Mouse (Mus musculus) urinary bladder, postnatal 10 days (tissue): ENCODE measurements around the gene Pdk3.
A peak's percentile ranks its signal among the peaks of the same experiment; 100 is the strongest.

Experiments used
- DNase-seq: peaks from one replicate; pipeline ENCODE4 v3.0.0; 2022; ENCODE audit warnings: low spot score

Gene Pdk3

DNA sequence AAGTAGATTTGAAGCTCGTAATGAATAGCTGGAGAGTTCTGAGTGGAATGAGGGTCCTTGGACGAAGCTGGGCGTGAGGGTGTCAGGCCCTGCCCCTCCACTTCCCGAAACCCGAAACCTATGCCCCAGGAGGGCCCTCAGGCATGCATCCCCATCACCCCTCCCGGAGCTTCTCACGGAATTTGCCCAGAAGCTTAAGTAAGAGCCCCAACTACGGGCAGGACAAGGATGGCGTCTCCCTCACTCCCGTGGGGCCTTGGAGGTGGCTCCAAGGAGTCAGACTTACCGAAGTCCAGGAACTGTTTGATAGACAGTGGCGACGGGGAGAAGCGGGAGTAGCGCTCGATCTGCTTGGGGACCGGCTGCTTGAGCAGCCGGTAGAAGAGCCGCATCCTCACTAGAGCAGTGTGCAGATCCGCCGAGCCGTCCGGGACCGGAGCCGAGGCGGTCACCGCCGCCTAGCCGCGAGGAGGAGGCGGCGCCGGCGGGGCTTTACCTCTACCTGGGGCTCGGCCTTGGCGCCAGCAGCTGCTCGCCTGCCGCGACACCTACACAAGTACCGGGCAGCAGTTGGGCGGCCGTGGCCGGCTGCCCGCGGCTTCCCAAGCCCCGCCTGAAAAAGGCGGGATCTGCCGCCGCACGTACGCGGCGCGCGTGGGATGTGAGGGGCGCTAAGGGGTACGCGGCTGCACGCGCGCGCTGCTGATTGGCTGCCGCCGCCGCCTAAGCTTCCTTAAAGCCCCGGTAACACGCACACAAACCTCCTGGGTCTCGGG, at the start of gene Pdk3:
Pdk3 (minus strand) TSS at position 641 of the 776 bp plus-strand sequence.
- DNase-seq = peak; percentile 12

DNA sequence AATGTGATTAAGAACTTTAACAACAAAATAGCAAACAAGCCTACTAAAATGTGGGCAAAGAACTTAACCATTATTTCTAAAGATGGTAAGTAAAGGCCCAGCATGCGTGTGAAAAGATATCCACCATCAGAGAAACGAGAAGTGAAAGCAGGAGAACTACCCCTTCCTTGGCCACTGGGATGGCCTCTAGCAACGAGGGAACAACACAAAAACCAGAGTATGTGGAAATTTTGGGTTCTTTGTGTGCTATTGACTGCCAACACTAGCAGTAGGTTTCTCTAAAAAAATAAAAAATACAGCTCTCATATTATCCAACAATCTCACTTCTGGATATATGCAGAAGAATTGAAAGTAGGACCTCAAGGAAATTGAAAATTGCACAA, 45.6 kb upstream of the Pdk3 start:
- no peak for DNase-seq

DNA sequence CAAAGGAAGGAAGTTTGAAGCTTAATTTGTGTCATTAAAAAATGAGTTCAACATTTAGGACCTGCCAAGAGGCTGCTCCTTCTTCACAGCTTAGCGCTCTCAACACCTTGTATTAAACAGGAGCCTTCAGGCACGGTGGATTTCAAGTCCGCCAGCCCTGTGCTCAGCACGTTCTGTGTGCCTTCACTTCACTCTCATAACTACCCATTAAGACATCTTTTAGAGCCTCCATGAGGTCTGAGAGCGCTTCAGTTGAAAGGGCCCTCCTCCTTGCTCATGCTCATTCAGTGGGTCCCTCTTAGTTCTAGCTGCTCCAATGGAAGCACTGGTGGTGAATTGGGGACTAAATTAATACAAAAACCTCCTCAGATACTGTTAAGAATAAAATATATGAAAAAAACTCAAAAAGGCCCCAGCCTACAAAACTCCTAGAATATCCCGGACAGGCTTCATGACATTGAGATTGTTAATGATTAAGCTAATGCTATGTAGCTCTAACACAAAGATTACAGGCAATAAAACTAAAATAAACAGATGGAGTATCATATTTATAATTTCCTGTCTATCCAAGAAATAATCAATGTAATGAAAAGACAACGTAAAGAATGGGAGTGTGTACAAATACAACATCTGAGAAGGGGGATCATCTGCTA, 45.1 kb upstream of the Pdk3 start:
- DNase-seq = no peak

DNA sequence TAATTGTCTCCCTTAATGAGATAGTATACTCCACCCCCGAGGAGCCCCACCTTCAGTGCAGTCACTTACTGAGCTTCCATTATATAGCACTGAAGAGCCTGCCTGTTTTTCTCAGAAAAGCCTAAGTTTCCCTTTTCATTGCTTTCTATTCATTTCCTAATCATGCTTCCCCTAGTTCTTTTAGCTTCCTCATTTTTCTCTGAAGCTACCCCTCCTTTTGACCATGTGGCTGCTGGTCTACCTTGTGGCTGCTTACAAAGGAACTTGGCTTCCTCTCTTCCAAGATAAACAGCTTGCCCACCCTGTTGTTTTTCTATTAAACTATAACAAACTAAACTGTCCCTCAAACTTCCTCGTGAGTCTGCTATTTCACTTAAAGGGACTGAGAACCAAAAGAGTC, 31.4 kb upstream of the Pdk3 start:
- DNase-seq = no peak

DNA sequence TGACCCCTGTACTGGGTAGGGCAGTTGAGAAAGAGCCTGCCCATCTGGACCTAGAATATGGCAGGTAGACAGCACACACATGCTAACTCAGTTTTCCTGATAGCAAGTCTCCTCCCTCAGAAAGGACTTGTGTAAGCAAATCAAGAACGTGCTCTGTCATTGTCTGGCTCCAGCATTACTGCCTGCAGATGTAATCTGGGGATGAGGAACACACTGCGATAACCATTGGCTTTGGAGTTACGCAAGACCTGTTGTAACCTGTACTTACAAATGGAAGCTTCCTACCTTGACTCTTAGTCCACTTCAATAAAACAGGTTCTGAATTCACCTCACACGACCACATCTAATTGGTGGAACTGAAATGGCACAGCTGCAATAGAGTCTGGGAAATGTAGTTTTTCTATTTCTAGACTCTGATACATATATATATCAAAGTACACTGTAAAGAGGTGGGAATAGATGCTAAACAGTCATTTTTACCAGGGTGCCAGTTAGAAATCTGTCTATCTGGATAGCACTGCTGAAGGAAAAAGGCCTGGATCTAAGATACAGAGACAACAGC, 30.6 kb upstream of the Pdk3 start:
- no peak for DNase-seq

DNA sequence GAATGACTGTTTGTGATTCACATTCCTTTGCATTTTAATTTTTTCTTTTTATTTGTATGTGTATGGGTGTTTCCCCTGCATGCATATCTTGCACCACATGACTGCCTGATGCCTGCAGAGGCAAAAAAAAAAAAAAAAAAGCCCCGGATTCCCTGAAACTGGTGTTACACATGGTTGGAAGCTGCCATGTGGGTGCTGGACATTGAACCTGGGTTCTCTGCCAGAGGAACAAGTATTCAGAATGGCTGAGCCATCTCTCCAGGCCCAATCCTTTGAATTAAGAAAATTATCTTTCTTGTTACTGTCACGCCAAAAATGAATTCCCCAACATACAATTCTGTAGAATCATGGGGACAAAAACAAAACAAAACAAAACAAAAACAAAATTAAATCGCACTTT, 25.8 kb upstream of the Pdk3 start:
- no peak for DNase-seq

DNA sequence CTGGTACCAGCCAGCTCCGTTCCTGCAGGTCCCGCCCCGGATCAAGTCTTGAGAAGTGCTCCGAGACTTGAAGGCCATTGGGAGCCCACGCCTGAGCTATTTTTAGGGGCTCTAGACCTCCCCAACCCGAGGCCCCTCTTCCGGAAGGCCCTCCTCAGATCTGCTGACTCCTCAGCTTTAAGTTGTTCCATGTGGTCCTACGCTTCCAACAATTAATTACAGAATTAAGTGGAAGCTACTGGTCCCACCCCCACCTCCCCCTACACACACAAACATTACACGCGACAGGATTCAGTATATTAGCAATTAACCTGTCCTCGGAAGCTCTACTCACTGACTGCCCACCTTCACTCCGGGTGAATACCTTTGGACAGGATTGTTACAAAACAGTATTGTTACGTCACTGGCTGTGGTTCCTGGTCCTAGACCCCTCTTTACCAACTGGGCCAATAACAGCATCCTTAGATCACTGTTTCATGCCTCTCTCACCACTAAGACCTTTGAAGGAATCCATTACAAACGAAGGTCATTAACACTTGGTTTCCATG, 410 bp upstream of the Pdk3 start:
- no peak for DNase-seq

DNA sequence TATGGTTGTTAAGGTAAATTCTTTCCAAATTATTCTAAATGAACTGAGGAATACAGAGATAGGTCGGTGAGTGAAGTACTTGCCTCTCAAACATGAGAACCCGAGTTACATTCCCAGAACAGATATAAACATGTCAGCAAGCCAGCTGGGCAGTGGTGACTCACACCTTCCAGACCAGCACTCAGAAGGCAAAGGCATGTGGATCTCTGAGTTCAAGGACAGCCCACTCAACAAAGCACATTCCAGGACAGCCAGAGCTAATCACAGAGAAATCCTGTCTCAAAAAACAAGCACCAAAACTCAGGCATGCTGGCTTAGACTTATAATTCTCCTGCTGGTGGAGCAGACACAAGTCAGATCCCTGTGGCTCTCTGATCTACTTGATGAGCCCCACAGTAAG, 6.2 kb downstream of the Pdk3 start:
- DNase-seq = no peak

DNA sequence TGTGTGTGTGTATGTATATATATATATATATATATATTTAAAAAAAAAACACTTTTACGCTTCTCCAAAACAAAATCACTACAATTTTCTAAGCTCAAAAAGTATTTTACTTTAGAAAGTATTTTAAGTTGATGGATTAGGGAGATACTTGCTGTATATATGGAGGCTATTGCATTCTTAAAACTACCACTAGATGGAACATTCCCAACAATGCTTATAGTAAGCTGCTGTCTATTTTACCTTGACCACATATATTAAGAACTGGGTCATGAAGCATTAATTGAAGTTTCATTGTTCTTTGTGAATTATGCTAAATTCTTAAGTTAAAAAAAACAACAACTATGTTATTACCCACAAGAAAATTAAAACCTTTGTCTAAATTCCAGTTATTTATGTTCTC, 24.0 kb downstream of the Pdk3 start:
- DNase-seq = no peak

DNA sequence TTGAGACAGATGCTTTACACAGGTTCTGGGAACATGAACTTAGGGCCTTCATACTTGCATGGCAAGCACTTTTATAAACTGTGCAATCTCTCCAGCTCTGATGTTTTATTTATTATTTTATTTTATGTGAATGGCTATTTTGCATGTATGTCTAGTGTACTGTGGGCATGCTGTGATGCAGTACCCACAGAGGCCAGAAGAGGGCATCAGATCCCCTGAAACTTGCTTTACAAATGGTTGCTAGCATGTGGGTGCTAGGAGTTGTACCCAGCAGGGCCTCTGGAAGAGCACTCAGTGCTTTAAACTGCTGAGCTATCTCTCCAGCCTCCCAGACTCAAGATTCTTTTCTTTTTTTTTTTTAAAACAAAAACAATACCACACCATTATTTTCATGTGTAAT, 38.8 kb downstream of the Pdk3 start:
- DNase-seq = no peak

DNA sequence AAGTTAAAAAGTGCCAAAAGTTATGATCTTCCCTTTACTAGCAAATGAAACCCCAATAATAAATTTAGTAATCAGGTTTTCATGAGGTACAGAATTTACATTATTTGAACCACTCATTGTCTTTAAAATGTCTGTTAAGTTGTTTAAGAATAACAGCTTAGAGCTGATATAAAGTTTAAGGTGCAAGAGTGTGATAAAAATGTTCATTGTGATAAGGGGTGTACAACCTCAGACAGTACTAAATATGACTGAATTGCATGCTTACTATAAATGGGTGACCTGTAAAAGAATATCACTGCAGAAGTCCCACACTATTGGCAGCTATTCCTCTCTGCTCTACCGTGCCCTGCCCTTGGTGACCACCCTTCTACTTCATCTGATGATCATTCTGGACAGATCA, 42.4 kb downstream of the Pdk3 start:
- DNase-seq = no peak

DNA sequence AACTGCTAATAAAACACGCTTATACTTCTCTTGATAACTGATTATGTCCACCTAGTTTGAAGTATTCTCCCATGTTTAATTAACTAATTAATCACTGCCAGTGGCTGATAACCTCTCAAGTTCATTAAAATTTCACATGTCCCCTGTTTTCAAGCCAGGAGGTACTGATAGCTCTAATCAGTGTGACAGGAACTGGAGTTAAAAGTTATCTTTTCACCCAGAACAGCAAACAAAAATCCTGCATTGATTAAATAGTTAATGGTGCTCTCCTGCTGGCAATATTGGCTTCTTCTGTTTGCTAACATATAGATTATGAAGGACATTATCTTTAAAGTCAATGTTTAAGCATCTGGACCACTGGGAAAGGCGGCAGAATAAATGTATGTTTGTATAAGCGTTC, 71.2 kb downstream of the Pdk3 start:
- no peak for DNase-seq

DNA sequence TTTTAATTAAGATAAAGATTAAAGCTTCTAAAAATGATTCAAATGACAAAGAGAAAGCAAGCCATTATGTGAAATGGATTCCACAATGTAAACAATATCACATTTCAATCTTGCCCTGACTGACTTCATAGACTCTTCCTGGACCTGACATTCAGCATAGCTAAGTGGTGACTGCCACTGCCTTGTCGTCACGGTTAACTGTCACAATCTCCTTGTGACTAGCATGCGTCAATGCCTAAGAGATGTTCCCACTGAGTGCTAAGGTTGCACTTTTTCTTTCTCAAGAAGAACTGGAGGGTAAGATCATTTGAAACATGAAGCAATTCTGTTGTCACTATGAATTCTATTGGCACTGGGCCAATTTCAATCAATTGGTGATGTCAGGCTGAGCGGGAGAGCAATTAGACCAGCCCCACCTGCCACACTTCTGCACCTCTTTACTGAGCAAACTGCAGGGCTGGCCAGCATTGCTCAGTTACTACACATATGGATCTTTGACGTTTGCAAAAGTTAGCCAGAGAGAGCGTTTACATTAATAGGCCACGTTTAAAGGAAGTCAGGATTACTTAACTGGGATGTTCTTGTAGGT, 75.0 kb downstream of the Pdk3 start:
- no peak for DNase-seq

DNA sequence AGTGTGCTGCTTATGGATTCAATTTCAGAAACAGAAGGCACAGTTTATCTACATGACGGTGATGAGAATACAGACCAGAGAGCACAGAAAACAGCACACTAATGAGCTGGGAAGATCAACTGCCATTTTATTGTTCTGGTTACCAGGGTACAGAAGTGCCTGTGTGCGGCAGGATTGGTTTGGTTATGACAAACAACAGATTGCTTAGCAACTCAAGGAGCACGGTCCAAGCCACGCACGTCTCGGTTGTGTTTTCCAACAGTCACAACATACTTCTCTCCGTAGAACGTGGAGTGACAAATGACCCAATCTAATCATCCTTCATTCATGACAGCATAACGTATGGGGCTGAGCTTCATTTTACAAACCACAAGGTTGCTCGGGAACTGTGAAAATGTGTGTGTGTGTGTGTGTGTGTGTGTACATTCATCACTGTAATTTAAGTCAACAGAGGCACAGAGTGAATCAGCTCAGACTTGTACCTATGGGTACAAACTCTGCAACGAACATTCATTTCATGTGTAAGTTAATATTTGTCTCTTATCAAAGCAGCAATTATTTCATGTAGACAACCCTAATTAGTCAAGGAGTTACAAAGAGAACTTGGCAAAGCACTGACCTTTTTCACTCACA, 76.7 kb downstream of the Pdk3 start:
- no peak for DNase-seq

DNA sequence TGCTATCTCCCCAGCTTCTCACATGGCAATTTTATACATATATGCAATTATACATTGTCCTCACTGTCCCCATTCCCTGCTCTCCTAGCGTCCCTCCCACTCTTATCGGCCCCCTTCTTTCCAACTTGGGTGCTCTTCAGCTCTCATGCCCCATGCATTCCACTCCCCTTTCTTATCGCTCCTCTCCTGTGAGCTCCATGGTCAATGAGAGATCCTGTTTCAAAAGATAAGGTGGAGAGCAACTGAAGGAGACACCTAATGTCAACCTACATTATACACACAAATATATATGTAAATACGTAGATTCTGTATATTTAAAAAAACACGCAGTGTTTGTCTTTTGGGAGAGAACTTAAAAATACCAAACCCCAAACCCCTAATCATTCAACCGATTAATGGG, 81.4 kb downstream of the Pdk3 start:
- DNase-seq = no peak

DNA sequence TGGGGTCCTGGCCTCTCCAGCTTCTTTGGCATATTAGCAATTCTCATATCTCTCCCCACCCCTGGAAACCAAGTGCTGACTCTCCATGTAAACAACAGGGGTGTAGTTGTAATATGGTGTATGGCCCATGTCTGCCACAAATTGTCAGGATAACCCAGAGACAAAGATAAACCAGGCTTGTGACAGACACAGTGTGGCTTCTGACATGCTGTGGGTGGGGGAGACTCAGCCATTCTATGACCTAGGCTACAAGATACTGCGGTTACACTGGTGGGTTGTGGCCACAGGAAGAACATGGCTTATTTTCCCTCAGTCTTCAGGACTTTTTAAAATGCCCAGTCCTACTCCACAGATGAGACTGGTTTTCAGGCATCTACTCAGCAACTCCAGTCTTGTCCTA, 82.8 kb downstream of the Pdk3 start:
- DNase-seq = no peak

DNA sequence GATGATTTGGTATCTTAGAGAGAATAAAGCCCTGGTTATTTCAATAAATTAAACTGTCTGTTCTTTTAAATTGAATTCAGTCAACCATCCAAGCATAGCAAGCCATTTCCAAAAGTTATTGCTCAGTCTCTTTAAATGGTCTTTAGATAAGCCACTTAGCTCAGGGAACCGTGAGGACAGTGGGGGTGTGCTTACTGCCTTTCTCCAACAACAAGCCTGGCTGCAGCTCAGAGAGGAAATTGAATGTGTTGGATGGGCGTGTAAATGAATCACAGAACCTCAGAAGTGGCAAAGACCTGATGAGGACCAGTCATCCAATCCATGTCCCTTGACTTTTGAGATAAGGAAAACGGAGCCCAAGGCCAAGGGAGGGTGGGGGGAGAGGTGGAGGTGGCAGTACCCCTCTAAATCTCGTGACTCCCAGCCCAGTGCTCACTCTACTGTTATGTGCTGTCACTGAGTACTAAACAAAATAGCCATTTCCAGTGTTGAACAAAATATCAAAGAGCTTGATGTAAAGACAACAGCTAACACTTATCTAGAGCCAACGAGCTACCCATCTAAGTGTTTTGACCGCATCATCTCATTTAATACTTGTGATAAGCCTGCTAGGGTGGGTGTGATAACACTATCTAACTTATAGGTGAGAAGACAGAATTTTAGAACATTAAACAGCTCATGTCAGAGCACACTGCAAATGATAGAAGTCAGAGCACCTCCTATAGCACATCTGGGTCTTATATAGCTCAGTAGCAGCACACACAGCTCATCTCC, 98.8 kb downstream of the Pdk3 start:
- no peak for DNase-seq

DNA sequence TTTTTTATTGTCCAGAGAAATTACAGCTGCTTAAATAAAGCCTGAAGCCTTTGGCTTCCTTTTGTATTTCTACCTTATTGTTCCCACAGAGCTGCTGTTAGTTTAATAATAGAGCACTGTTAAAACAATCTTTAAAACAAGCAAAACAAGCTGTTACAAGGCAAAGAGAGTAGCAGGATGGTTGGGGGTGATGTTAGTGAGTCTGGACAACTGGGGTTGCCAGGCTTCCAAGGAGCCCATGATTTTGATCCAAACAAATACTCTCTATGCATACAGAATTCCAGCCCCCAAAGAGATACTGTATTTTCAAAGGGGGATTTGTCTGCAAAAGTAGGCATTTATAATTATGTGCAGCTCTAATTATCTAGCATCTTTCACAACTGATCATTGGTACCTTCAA, 99.6 kb downstream of the Pdk3 start:
- DNase-seq = no peak

DNA sequence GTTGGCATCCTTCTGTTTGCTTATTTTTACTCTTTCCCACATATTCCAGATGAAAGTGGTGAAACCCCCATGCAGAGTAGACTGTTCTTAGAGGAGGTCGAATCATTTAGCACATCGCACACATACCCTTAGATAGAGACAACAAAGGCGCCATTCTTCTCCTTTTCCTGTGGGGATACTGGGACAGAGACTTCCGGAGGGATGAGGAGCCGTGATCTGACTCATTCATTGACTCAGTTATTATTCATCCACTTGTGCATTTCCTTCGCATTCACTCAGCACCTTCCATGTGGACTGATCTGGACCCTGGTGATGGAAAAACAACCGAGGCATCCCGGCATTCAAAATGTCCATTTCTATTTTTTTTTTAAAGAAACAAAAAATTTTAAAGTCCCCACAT, 101.1 kb downstream of the Pdk3 start:
- DNase-seq = no peak

DNA sequence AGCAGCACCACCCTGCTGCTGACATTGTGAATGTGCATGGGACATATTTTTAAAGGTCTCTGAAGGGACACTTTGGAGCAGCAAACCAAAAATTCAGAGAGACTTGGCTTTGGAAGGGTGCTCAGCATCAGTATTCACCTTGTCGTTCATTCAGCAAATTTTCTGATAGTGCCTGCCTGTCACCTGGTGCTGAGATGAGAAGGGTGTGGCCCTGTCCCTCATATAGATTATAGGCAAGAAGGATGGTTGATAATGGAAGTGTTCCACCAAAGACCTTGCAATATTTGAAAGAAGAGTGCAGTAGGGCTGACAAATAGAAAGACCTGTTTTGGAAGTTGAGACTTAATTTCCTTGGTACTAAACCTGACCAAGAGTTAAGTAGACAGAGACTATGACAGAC, 102.5 kb downstream of the Pdk3 start:
- DNase-seq = no peak
